Mouse (Mus musculus): Measurements from ENCODE around the gene Slc27a3.

DNA sequence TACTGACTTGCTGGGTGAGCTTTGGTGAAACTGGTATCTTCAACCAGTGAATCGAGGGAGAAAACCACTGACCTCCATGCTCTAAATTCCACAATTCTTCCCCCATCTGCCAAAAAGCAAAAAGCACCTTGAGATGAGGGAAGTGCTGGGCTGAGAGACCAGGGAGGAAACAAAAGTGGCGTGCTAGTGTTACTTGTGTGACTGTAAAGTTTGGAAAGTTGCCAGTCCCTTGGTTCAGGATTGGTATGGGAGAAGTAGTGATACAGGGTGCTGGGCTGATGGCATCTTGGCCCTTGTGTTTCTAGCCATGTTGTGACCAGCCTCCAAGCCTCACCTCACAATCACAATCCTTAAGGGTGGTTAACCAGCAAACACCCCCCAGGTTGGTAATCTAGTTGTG, 27.4 kb downstream of the Slc27a3 start:
- TF ChIP-seq CTCF (IDR thresholded peaks at IDR 0.05; ENCODE audit: low read depth, low read length) = no peak
- no peak for TF ChIP-seq POLR2A (IDR thresholded peaks at IDR 0.05; ENCODE audit: borderline replicate concordance, low read depth, low read length)
